Mouse (Mus musculus): ENCODE results near the gene Tdpoz4. TPM values are rescaled to one million over a fixed set of nuclear protein-coding genes. Genes with fewer than 3 reads are reported as not detected.
"Not testable (repeated sequence)": the region's sequence is repeated elsewhere in the genome, so short reads cannot be mapped to it uniquely, and the experiment has no call there.

Tdpoz4 gene
- not detected for polyA plus RNA-seq (2017; shearing (Covaris generic))

- not testable (repeated sequence) for ATAC-seq
Observed at GRCm38 (mm10) chr3:93796098-93796497, at the start of gene Tdpoz4. Tdpoz4 (plus strand) TSS chr3:93796398.

- ATAC-seq: not testable (repeated sequence)
Observed at GRCm38 (mm10) chr3:93754022-93754421, 42.2 kb upstream of the Tdpoz4 start.

- not testable (repeated sequence) for ATAC-seq
Observed at GRCm38 (mm10) chr3:93772700-93773099, 23.5 kb upstream of the Tdpoz4 start, which contains the start of gene Gm5773. Gm5773 (plus strand) TSS chr3:93773000.

- ATAC-seq: not testable (repeated sequence)
Observed at GRCm38 (mm10) chr3:93813341-93813740, 17.1 kb downstream of the Tdpoz4 start.

- ATAC-seq: not testable (repeated sequence)
Observed at GRCm38 (mm10) chr3:93825720-93826119, 29.5 kb downstream of the Tdpoz4 start, which contains the start of gene Tdpoz3. Tdpoz3 (plus strand) TSS chr3:93826020.

Other genes with a start within 250 kb of the Tdpoz4 start
- gene S100a10, start 241.3 kb upstream of the Tdpoz4 start, polyA plus RNA-seq (2017; shearing (Covaris generic)): 100 to 1,000 TPM; 693 to 848 TPM
- gene Tdpoz2, start 143.7 kb upstream of the Tdpoz4 start, polyA plus RNA-seq (2017; shearing (Covaris generic)): not detected
- not detected for gene Tdpoz1, start 120.1 kb upstream of the Tdpoz4 start, polyA plus RNA-seq (2017; shearing (Covaris generic))
- gene Gm37596, start 103.3 kb upstream of the Tdpoz4 start, polyA plus RNA-seq (2017; shearing (Covaris generic)): not detected
- not detected for gene Gm5773, start 23.4 kb upstream of the Tdpoz4 start, polyA plus RNA-seq (2017; shearing (Covaris generic))
- not detected for gene Tdpoz3, start 29.6 kb downstream of the Tdpoz4 start, polyA plus RNA-seq (2017; shearing (Covaris generic))
- not detected for gene Gm9117, start 147.1 kb downstream of the Tdpoz4 start, polyA plus RNA-seq (2017; shearing (Covaris generic))
- gene Tdpoz5, start 164.9 kb downstream of the Tdpoz4 start, polyA plus RNA-seq (2017; shearing (Covaris generic)): not detected